Mouse (Mus musculus) megakaryocyte-erythroid progenitor cell, adult 5-6 weeks (primary cell): ENCODE results near the gene Vps26c. TPM values are rescaled to one million over a fixed set of nuclear protein-coding genes. Genes with fewer than 3 reads are reported as not detected.

Experiments used
- ATAC-seq: replicated peaks from 2 replicates; pipeline ENCODE4 v1.8.0; 2016; ENCODE audit warnings: mild to moderate bottlenecking, inconsistent platforms; ENCODE audit not compliant: severe bottlenecking, poor library complexity, low FRiP score, low TSS enrichment
- total RNA-seq, 2 experiments: library from RNA; stranded (forward) in 1 of 2; stranded (reverse) in 1 of 2; fragments of 200-1000, 215-1000 nt in 1 of 2; fragments of >200 nt in 1 of 2; fragmentation: Nextera tagmentation in 1 of 2; gene quantifications; 2 replicates each; pipeline ENCODE4 v1.2.3; 2014 to 2017

The Vps26c gene
- 23.1 and 29.9 TPM in 2 replicates for total RNA-seq (2014; fragmentation: Nextera tagmentation)
- total RNA-seq (2017), result 15.1 and 35.5 TPM in 2 replicates

DNA sequence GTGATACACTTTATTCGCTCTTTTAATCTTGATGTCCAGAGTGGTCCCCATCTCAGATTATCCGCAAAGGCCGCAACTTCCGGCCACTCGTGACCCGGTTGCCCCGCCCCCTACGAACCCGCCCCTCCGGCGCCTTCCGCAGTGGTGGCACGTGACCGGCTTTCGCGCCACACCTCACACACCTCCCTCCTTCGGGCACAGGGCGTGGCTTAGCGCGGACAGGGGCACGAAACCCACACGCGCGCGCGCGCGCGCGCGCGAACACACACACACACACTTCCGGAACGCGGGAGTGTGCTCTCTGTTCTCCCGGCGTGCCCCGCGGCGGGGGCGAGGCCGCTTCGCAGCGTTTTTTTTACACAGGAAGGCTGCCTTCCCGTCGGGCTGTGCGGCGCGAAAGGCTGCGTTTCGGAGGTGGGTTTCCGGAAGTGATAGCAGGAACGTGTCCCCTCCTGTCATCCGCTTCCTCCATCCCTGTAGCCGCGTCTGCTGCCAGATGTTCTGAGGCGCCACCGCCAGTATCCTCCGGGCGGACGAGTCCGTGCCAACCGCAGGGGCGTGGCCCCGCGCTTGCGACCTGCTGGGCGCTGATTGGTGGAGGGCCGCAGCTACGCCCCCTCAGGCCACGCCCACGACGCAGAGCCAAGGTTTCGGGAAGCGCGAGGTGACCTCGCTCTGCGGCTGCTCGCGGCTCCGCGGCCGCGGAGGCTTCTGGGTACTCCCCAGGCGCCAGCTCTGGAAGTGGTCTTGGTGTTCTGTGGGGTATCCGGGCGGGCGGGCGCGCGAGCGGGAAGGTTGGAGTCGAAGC lies at the start of gene Vps26c:
Gene Vps26c (minus strand): TSS at position 487 of the 808 bp plus-strand sequence.
- peak; percentile 89 for ATAC-seq

DNA sequence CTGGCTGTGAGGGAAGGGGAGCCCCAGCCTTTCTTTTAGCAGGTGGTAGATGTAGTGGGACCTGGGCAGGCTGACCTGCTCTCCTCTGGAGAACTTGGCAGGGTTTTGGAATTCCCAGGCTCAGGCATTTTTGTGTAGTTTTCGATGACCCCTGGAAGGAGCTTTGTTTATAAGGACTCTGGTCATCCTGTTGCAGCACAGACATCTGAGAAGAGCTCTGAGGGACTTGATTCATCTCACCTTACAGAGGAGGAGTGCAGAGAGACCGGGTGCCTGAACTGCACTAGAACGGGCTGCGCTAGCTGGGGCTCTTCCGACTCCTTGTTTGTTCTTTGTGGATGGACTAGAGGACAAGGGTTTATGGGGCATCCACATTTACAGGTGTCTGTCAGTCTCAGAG lies 49.1 kb upstream of the Vps26c start:
- ATAC-seq, result no peak

DNA sequence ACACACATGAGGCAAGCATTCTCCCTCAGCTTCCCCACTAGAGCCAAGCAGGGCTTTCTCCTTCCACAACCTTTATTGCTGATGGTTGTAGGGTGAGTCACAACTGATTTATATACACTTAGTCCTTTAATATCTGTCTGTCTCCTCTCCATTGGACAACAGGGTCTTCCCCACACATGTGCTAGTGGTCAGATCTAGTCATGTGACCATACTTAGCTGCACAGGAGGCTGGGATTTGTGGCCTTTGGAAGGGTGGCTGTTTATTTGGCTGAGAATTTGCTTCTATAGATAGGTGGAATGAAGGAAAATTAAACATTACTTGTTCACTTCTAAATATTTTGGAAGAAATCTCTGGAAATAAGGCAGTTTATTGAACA lies 48.1 kb upstream of the Vps26c start:
- no peak for ATAC-seq

DNA sequence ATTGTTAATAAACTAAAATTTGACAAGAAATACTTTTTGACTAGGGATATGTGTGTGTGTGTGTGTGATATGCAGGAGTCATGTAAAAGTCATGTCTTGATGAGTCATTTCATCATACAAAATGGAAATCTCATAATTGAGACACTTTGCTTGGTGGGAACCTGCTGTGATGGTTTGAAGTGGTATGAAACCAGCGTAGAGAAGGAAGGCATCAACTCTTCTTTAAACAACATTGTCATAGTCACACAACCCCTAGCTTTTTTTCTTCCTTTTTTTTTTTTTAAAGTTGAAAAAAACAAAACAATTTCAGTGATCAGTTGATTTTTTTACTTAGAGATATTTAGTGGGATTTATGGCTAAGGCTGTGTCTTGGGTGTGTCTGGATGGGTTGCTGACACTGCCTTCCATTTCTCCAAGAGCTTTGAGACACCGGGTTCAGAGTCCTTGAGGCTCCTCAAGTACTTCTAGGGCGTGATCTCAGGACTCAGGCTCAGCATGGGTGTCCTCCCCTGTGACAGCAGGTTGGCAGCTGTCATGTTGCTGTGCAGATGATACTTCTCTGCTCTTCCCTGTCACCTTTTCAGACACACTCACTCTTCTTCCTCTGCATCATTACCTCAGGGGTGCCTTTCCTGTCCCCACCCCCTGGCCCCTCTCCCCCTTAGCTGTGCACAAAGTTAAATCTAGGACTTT lies 47.5 kb upstream of the Vps26c start:
- ATAC-seq, result no peak

DNA sequence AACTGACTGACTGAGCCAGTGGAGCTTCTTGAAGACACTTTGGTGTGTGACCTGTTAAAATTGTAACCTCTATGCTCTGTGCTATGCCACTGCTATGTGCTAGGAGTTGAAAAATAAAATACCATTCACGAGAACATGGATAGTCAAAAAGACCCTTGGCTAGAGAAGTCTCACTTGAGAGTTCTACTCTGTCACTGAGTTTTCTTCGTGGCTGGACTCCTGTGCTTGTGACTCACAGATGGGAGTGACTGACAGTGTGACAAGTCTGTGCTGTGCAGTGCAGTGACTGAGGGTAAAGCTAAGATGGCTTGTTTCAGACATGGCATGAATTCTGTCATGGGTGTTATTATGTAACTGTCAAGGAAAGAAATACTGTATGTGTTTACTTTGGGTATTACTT lies 45.8 kb upstream of the Vps26c start:
- no peak for ATAC-seq

DNA sequence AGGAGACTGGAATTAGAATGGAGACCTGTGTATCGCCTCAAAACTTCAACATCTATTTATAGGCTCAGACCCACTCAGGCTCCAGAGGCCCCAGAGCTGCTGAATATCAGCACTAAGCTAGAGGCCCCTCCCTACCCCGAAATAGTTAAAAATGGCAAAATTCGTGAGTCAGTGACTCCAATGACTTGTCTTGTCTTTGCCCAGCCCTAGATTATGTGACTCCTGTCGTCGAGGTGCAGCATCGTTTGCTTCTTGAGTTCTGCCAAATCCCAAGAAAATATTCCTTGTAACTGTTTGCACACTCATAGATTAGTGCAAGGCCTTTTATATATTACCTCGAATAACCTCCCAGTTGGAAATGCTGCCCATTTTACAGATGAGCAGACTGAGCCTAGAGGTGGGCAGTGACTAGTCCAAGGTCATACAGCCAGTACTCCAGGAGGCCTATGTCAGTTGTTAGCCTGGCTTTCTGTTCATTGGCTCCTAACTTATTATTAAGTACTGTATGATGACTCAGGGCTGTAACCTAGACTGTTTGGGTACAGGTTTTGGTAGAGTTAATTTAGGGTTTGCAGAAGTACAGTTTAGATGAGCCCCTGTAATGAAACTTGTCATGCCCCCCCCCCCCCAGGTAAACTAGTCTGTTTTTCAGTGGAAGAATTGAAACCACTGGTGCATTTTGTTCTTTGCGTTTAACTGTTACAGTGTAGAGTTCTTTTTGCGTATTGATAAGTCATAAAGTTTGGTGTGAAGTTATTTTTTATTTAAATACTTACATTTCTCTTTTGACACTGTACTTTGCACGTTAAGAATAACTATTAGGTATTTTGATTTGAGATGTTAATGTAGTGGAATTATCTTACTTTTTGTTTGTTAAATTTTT lies 44.7 kb upstream of the Vps26c start:
- no peak for ATAC-seq

DNA sequence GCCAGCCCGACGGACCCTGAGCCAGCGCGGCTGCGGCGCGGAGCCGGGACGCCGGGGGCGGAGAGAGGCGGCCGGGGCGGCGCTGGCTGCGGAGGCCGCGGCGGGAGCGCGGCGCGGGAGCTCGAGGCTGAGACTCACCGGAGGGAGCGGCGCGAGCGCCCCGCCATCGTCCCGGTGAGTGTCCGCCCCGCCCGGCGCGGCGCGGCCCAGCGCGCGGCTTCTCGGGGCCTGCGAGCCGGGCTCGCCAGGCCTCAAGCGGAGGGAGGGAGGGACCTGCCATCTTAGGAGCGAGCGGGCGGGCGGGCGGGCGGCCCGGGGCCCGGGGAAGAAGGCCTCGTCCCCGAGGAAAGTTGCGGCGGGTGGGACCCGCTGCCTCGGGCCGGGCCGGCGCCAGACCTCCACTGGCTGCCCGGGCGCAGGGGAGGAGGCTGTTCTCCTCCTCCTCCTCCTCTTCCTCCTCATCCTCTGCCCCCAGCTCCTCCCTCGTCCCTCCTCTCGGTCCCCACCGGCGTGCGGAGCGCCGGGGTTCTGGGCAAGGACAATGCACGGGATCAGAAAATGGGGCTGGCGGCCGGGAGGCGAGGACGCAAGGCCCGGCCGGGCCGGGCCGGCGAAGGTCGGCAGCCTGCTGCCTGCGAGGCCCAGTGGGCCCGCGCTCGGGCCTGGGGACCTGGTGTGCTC lies 43.9 kb upstream of the Vps26c start:
- peak; percentile 24; the same call in 1 of the 2 replicates for ATAC-seq

DNA sequence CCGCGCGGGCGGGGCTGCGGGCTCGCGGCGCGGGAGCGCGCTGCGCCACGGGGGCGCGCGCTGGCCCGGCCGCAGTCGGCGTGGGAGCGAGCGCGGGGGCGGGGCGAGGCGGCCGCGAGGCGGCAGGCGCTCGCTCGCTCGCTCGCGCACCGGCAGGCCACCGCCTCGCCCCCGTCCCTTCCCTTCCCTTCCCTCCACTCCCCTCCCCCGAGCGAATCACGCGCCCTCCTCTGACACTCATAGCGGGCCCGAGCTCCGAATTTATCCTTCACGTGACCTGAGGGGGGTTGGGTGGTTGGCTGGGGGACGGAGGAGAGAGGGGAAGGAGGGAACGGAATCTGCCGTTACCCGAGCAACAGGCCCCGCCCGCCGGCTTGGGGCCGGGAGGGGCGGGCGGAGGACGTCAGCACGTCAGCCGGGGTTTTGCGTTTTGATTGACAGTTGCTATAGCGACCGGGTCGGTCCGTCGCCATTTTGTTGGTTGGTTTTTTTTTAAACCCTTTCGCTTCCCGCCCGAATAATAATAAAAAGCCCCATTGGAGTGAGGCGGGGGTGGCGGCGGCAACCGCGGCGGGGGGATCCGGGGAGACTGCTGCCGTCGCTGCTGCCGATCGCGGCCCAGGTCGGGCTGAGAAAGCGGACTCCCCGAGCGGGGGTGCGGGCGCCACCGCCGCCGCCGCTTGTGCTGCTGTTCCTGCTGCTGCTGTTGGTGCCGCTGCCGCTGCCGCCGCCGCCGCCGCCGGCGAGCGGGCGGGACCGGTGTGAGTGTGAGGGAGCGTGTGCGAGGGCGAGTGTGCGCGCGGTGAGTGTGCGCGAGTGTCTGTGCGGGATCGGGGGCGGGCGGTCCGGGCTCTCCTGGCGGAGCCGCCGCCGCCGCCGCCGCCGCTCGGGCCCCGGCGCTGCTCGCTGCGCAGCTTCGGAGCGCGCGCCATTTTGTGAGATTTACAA lies 42.9 kb upstream of the Vps26c start, which contains the start of gene Dyrk1a:
Gene Dyrk1a (plus strand): TSS at position 782 of the 948 bp plus-strand sequence.
- peak; percentile 91 for ATAC-seq

DNA sequence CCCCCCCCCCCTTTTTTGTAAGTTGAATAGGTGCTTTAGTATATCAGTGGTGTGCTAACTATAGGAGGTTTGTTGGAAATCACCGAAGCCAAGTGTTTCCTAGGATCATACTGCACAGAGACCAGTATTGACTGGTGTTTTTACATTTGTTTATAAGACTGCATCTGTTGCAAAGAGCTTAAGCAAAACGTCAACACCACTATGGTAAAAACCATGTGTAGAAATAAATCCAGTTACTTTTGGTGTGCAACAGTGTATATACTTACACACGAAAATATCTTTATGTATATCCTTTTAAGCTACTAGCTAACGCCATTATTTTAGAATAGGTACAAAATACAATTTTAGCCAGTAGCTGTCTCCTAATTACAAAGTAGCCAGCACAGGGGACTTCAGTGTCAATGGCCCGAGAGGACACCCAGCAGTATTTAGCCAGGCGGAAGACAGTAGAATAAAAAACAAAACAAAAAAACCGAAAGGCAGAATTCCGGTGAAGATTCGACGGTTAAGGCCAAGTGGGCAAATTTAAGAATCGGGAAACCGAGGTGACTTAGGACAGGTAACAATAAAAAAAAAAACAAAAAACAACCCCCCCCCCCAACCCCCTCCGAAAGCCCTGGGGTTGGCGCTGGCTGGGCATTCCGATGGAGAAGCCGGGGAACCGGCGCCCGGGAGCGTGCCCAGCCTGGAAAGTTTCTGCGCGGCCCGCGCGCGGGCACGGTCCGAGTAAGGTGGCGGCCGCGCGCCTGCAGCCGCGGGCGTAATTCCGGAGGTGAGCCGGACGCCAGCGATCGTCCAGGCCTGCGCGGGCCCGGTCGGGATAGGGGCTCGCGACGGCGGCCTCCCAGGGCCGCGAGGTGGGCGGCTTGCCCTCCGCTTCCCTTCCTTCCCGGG lies 42.0 kb upstream of the Vps26c start:
- peak; percentile 17; the same call in 1 of the 2 replicates for ATAC-seq

DNA sequence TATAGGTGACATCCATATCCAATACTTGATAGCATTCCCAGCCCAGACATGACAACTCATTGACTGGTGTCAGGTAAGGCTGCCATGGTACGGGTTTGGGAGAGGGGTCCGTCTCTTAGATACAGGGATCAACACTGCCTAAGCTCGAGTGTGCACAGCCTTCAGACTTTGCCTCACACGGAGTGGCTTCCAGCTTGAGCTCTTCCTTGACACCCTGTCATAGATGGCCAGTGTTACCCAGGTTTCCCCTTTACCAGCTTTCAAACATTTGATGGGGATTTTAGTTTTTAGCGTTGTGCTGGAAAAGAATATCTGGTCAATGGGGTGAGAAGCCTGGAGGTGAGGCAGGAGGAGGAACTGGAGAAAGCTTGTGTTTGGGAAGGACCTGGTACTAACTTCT lies 41.1 kb upstream of the Vps26c start:
- ATAC-seq, result no peak

DNA sequence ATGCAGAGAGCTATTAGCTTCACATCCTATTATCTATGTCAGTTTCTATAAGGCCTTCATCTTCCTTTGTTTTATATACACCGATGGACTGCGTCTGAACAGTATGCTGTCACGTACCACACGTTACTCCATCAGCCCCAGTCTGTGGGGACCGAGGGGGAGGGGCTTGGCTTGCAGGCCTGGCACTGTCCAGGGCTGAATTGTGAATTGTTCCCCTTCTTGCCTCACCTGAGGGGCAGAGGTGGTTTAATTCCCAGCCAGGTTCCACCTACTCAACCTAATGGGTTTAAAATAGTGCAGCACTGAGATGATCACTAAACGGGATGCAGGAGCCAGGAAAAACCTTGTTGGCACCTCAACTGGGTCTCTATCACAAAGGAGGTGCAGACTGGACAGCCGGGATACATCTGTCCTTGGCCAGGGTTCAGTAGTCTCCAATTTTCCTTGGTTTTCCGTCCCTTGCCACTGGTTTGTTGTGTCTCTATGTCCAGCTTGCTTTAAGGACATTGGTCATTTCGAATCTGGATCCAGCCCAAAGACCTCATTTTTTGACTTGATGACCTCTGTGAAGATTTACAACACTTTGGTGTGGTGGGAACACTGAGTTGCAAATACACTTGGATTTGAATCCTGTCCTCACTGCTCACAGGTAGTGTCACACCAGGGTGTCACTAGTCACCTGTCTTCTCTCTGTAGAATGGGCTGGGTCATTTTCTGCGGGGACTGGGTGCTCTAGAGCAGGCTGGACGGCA lies 40.4 kb upstream of the Vps26c start:
- no peak for ATAC-seq

DNA sequence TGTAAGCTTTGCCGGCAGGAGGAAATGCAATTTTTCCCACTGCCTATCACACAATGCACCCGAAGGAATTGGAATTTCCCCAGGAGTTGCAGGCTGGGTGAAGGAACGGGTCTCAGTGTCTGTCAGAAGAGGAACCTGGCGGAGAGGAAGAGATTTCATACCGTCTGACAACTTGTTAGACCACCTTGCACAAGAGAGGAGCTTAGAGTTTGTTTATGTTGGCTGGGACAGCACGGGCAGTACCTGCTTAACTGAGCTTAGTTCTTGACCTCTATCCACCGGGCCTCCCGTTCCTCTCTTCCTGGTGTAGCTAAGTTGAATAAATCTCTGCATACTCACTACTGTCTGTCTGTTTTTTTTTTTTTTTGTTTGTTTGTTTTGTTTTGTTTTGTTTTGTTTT lies 39.5 kb upstream of the Vps26c start:
- no peak for ATAC-seq

DNA sequence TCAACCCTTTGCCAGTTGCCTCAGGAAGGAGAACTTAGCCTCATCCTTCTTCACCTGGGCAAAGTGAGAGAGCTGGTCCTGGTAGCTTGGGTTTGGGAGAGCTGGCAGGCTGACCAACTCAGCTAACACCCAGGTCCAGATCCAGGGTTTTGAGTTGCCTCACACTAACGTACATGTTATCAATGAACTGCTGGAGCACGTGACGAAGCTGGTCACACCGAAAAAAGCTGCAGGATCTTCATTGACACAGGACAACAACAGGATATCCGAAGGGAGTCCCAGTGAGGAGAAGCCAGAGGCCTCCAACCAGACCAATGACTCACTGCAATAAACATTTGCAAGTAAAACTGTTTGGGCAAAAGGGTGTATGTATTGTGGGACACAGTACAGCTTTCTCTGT lies 34.0 kb upstream of the Vps26c start:
- 0 out of 2 replicates have a peak, but pooled peaks have one; percentile 20 for ATAC-seq

DNA sequence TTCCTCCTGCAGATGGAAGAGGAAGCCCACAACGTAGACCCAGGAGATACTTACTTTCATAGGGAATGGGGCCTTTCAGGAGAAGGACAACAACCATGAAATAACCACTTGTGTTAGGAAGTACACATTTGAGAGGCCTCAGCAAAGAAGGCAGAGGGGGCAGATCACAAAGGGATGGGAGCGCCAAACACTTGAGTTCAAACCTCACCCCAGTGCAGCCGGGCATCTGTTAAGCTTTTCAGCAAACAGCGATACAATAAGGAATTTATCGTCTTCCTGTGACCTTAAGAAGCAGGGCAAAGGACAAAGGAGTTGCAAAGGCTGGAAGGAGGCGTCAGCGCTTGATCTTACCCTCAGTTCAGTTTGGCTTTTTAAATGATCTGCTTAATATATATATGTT lies 33.2 kb upstream of the Vps26c start:
- 0 out of 2 replicates have a peak, but pooled peaks have one; percentile 3 for ATAC-seq

DNA sequence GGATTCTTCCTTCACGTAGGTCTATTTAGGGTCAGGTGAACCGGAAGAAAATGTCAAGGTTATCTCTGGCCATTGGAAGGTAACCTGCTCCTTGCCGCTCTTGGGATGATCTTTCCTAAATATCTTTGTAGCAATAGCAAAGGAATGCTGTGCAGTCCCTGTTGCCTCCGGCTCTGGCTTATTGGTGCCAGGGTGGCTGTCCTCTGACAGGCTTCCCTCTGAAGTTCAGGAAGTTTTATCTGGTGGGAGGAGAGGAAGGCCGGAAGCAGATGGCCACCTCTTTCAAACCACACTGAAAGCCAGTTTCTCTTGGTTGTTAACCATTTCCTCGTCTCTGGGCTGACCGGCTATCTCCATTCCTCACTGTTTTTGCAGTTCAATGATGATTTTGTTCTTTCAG lies 32.7 kb upstream of the Vps26c start:
- ATAC-seq, result 0 out of 2 replicates have a peak, but pooled peaks have one; percentile 11

DNA sequence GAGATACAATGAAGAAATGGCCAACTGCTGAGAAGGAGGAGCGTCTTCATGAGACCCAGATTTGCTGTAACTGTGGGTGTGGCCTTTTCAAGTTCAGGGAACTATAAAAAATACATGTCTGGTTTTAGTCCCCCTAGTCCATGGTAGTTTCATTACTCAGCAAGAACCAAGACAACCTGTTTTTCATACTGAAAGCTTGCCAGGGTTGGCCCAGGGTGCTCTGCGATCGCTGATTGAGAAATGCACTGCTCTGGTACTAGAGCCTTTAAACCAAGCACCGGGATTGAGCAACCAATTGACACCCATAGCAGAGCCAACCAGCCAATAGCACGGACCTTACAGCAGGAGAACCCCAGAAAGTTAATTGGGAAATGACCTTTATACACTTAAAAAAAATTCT lies 29.6 kb upstream of the Vps26c start:
- ATAC-seq, result no peak
